Mouse (Mus musculus) kidney, adult 2 months (tissue): Measurements from ENCODE around the gene Fkbp1b.

ENCODE experiments used
- CTCF ChIP-seq: fragments of 200-500 bp; conservative IDR thresholded peaks from 2 replicates; pipeline ENCODE4 v1.5.1; 2011; ENCODE audit warnings: low read depth, mild to moderate bottlenecking, control low read depth, low read length, moderate library complexity, mixed read lengths; ENCODE audit not compliant: insufficient read depth, insufficient read length
- POLR2A ChIP-seq: fragments of 200-500 bp; IDR thresholded peaks from one replicate; pipeline ENCODE4 v1.6.1; 2011; ENCODE audit warnings: low read depth, low read length, control low read depth

- TF ChIP-seq POLR2A (no peak), CTCF (no peak)
Measured at GRCm38 (mm10) chr12:4889251-4889650, 47.9 kb upstream of the Fkbp1b start.
